Mouse (Mus musculus): ENCODE measurements around the gene Foxc2.

Foxc2 gene

GRCm38 (mm10) chr8:121148573-121149083 lies 32.7 kb downstream of the Foxc2 start:
- DNase-seq (ENCODE audit: low spot score), result no peak

- no peak for DNase-seq (ENCODE audit: low spot score)
These were observed 36.4 kb downstream of the Foxc2 start for GRCm38 (mm10) chr8:121152394-121152793.

GRCm38 (mm10) chr8:121156990-121157491 lies 41.1 kb downstream of the Foxc2 start:
- DNase-seq (ENCODE audit: low spot score), result no peak

GRCm38 (mm10) chr8:121158812-121159211 lies 42.8 kb downstream of the Foxc2 start:
- no peak for DNase-seq (ENCODE audit: low spot score)

GRCm38 (mm10) chr8:121161437-121161836 lies 45.5 kb downstream of the Foxc2 start:
- no peak for DNase-seq (ENCODE audit: low spot score)

- no peak for DNase-seq (ENCODE audit: low spot score)
These were observed 46.4 kb downstream of the Foxc2 start for GRCm38 (mm10) chr8:121162413-121162812.

- DNase-seq (ENCODE audit: low spot score), result no peak
These were observed 47.1 kb downstream of the Foxc2 start for GRCm38 (mm10) chr8:121162906-121163695.

- DNase-seq (ENCODE audit: low spot score), result no peak
These were observed 48.1 kb downstream of the Foxc2 start for GRCm38 (mm10) chr8:121164017-121164469.

- DNase-seq (ENCODE audit: low spot score), result no peak
These were observed 52.1 kb downstream of the Foxc2 start for GRCm38 (mm10) chr8:121168033-121168432.

Measured in layer of hippocampus, adult 11-12 months (tissue).